Mouse (Mus musculus) midbrain, embryonic 14.5 days (tissue): ENCODE measurements around the gene Foxd3. TPM values are rescaled to one million over a fixed set of nuclear protein-coding genes. Genes with fewer than 3 reads are reported as not detected.

Experiments
- ATAC-seq: fragments of 200-750 bp; cut with Nextera tagmentation; 2 replicates; pipeline ENCODE4 v1.8.0; 2017; ENCODE audit warnings: moderate number of reproducible peaks, moderate library complexity; ENCODE audit not compliant: low FRiP score, low TSS enrichment
- DNase-seq: peaks from one replicate; pipeline ENCODE4 v3.0.0-alpha.2; 2015
- H3K27ac ChIP-seq: fragments of 300-500 bp; sonication (generic); replicated peaks from 2 replicates; pipeline ENCODE4 v1.5.1; 2014; ENCODE audit warnings: mild to moderate bottlenecking, low read depth, low read length, moderate library complexity
- H3K27me3 ChIP-seq: fragments of 300-500 bp; sonication (generic); 2 replicates; pipeline ENCODE4 v1.6.1; 2014; ENCODE audit warnings: low read length, control low read depth, mixed read lengths; ENCODE audit not compliant: control insufficient read depth, insufficient read depth
- H3K36me3 ChIP-seq: fragments of 300-500 bp; sonication (generic); 2 replicates; pipeline ENCODE4 v1.6.1; 2014; ENCODE audit warnings: low read length, control low read depth; ENCODE audit not compliant: control insufficient read depth, insufficient read depth
- H3K4me1 ChIP-seq: fragments of 300-500 bp; sonication (generic); 2 replicates; pipeline ENCODE4 v1.6.1; 2014; ENCODE audit warnings: mild to moderate bottlenecking, antibody characterized with exemption, low read length, control low read depth; ENCODE audit not compliant: control insufficient read depth, insufficient read depth
- H3K4me2 ChIP-seq: fragments of 300-500 bp; sonication (generic); 2 replicates; pipeline ENCODE4 v1.6.1; 2014; ENCODE audit warnings: mild to moderate bottlenecking, low read length, moderate library complexity
- H3K4me3 ChIP-seq: fragments of 300-500 bp; sonication (generic); replicated peaks from 2 replicates; pipeline ENCODE4 v1.5.1; 2014; ENCODE audit warnings: low read depth, low read length
- H3K9ac ChIP-seq: fragments of 300-500 bp; sonication (generic); replicated peaks from 2 replicates; pipeline ENCODE4 v1.6.1; 2014; ENCODE audit warnings: mild to moderate bottlenecking, low read length, moderate library complexity
- H3K9me3 ChIP-seq: fragments of 300-500 bp; sonication (generic); 2 replicates; pipeline ENCODE4 v1.6.1; 2016; ENCODE audit warnings: low read length, control low read depth, mixed read lengths; ENCODE audit not compliant: control insufficient read depth
- WGBS: fragments of 180-500 bp; shearing (Covaris S2); extraction: QIAGEN DNeasy Blood & Tissue Kit; methylation state at CpG from one replicate; pipeline ENCODE4 v1.1.7; 2014; 5-methylcytosine and 5-hydroxymethylcytosine counted together
- polyA plus RNA-seq: library from polyadenylated mRNA; unstranded; fragments of >200 nt; fragmentation: Nextera tagmentation; extraction: Ambion mirVana; gene quantifications from 2 replicates; pipeline ENCODE4 v1.2.1, GENCODE M21; 2014

Gene Foxd3
- polyA plus RNA-seq, 1 experiment from 2014 or later: 0.14 TPM

- H3K9ac ChIP-seq: no peak overlapping the region
- DNase-seq (no peak), ATAC-seq (no peak)
- H3K9me3 ChIP-seq: no peaks in the 10 kb centered on the region
- 25% methylated on average over 3 of the region's 3 CpGs for WGBS
- no peak overlapping the region for H3K27ac ChIP-seq
- no peaks in the 10 kb centered on the region for H3K4me1 ChIP-seq
- H3K4me3 ChIP-seq: no peak overlapping the region
- H3K27me3 ChIP-seq: peaks cover 24% of the 10 kb centered on the region; the same call in 1 of the 2 replicates
- H3K4me2 ChIP-seq: no peak overlapping the region
- H3K36me3 ChIP-seq: no peaks in the 10 kb centered on the region
Measured at GRCm38 (mm10) chr4:99641920-99642319, 14.2 kb upstream of the Foxd3 start.

DNA sequence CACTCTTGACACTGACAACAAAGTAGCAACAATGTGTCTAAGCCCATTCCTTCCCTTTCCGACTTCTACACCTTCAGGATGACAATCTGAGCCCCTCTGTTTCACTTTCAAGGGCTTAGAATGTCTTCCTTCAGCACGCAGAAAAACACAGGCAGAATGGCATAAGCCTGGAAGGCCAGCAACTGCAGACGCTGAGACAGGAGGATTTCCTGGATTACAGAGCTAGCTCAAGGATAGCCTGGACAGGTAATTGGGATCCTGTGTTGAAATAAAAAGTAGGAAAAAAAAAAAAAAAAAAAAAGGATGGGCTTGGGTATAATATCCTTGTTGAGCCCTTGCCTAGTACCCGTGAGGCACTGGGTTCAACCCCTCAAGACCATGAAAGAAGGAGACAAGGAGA, 10.5 kb upstream of the Foxd3 start:
- Histone ChIP-seq H3K9me3 (no peaks in the 10 kb centered on the region), H3K36me3 (no peaks in the 10 kb centered on the region), H3K4me2 (no peak overlapping the region), H3K27me3 (peaks cover 59% of the 10 kb centered on the region), H3K4me3 (no peak overlapping the region), H3K4me1 (no peaks in the 10 kb centered on the region), H3K9ac (no peak overlapping the region), H3K27ac (no peak overlapping the region)
- ATAC-seq (no peak), DNase-seq (no peak)
- 87% methylated on average over 4 of the region's 4 CpGs for WGBS

DNA sequence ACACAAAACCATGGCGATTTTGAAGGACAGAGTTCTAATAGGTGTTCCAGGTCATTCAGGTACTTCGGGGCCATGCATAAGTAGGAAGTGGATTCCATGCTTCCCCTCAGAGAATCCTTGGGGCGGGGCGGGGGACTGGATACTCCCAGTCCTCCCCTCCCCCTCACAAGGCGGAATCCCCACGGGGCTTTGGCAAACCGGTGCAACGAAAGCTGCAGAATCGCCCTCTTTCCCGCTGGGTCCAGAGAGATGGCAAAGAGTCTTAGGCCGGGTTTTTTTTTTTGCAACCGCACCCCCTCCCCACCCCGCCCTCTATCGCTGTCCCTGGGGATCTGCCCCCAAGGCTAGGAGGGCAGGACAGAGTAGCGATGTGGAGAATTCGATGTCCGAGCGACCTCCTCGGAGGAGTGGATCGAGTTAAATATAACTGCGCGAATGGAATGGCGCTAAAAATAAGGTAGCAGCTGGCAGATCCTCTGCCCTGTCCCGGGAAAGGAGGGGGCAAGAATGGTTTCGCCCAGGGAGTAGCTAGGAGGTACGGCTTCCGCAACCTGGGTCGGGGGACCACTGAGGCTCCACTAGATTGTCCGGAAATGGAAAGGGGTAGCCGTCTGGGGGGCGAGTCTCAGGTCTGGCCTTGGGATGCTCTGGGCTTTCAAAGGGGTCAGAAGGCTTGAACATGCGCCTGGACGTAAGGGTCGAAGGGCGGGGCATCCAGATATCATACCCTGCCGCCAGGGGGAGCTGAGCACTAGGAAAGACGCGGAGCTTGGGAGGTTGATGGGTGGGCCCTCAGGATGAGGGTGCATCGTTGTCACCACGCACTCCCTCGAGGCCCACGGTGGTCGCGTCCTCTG, 5.8 kb upstream of the Foxd3 start:
- no peak overlapping the region for H3K4me3 ChIP-seq
- H3K36me3 ChIP-seq: no peaks in the 10 kb centered on the region
- no peak overlapping the region for H3K4me2 ChIP-seq
- H3K27me3 ChIP-seq: peaks cover 88% of the 10 kb centered on the region
- DNase-seq (peak; percentile 39), ATAC-seq (no peak)
- H3K4me1 ChIP-seq: 0 out of 2 replicates have a peak, but pooled peaks cover 2% of the 10 kb centered on the region
- H3K9me3 ChIP-seq: no peaks in the 10 kb centered on the region
- H3K9ac ChIP-seq: no peak overlapping the region
- no peak overlapping the region for H3K27ac ChIP-seq
- 2% methylated on average over 44 of the region's 44 CpGs for WGBS

GRCm38 (mm10) chr4:99650945-99651690, 5.0 kb upstream of the Foxd3 start:
- H3K27ac ChIP-seq: no peak overlapping the region
- H3K9ac ChIP-seq: no peak overlapping the region
- H3K27me3 ChIP-seq: peaks cover 91% of the 10 kb centered on the region

GRCm38 (mm10) chr4:99651823-99652450, 4.2 kb upstream of the Foxd3 start:
- 0 out of 2 replicates have a peak, but pooled peaks cover 2% of the 10 kb centered on the region for H3K4me1 ChIP-seq
- peak; percentile 30 for DNase-seq
- 12% methylated on average over 10 of the region's 10 CpGs for WGBS
- ATAC-seq: no peak
- H3K36me3 ChIP-seq: no peaks in the 10 kb centered on the region
- no peak overlapping the region for H3K27ac ChIP-seq
- no peak overlapping the region for H3K9ac ChIP-seq
- H3K27me3 ChIP-seq: peaks cover 91% of the 10 kb centered on the region
- H3K9me3 ChIP-seq: no peaks in the 10 kb centered on the region
- no peak overlapping the region for H3K4me3 ChIP-seq
- H3K4me2 ChIP-seq: no peak overlapping the region

More at GRCm38 (mm10) chr4:99650945-99651690, 5.0 kb upstream of the Foxd3 start:
- H3K9me3 ChIP-seq: no peaks in the 10 kb centered on the region
- no peaks in the 10 kb centered on the region for H3K36me3 ChIP-seq
- 2% methylated on average over 59 of the region's 59 CpGs for WGBS
- H3K4me1 ChIP-seq: 0 out of 2 replicates have a peak, but pooled peaks cover 2% of the 10 kb centered on the region
- no peak; the same call in 1 of the 2 replicates for ATAC-seq
- H3K4me2 ChIP-seq: peak overlapping the region; percentile 35
- DNase-seq: peak; percentile 67
- H3K4me3 ChIP-seq: peak overlapping the region; percentile 13; the same call in 1 of the 2 replicates

- no peak overlapping the region for H3K4me3 ChIP-seq
Measured at GRCm38 (mm10) chr4:99652576-99653210, 3.4 kb upstream of the Foxd3 start.

DNA sequence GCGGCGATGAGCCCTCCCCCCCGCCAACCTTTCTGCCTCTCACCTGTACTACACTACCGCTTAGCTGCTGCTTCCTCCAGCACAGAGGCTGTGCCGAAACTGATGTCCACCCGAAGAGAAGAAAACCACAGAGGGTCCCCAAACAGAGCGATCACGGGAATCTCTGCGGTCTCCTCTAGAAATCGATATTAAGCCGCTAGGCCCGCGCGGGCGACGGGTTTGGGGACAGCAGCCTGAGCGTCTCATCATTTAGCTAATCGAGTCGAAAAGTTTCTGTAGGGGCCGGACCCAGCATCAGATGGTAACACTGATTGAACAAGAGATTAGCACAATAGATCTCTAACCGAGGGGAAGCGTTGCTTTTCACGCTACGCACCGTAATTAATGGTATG, 2.9 kb upstream of the Foxd3 start:
- Histone ChIP-seq H3K27ac (no peak overlapping the region), H3K9ac (no peak overlapping the region), H3K4me3 (no peak overlapping the region), H3K36me3 (no peaks in the 10 kb centered on the region), H3K27me3 (peaks cover 92% of the 10 kb centered on the region), H3K9me3 (no peaks in the 10 kb centered on the region), H3K4me1 (peaks cover 10% of the 10 kb centered on the region; the same call in 1 of the 2 replicates), H3K4me2 (no peak overlapping the region)
- under 1% methylated on average over 25 of the region's 25 CpGs for WGBS
- DNase-seq (peak; percentile 47), ATAC-seq (no peak)

More at GRCm38 (mm10) chr4:99652576-99653210, 3.4 kb upstream of the Foxd3 start:
- peaks cover 92% of the 10 kb centered on the region for H3K27me3 ChIP-seq
- no peak overlapping the region for H3K9ac ChIP-seq
- no peak for ATAC-seq
- no peak for DNase-seq
- peaks cover 9% of the 10 kb centered on the region; the same call in 1 of the 2 replicates for H3K4me1 ChIP-seq
- H3K4me2 ChIP-seq: no peak overlapping the region
- WGBS: 2% methylated on average over 19 of the region's 19 CpGs
- H3K27ac ChIP-seq: no peak overlapping the region
- H3K9me3 ChIP-seq: no peaks in the 10 kb centered on the region
- H3K36me3 ChIP-seq: no peaks in the 10 kb centered on the region

- peak; percentile 56 for DNase-seq
Measured at GRCm38 (mm10) chr4:99653608-99654221, 2.4 kb upstream of the Foxd3 start.

More at GRCm38 (mm10) chr4:99653608-99654221, 2.4 kb upstream of the Foxd3 start:
- no peak for ATAC-seq
- no peak overlapping the region for H3K27ac ChIP-seq
- peaks cover 10% of the 10 kb centered on the region; the same call in 1 of the 2 replicates for H3K4me1 ChIP-seq
- peaks cover 89% of the 10 kb centered on the region for H3K27me3 ChIP-seq
- no peaks in the 10 kb centered on the region for H3K36me3 ChIP-seq
- H3K4me2 ChIP-seq: no peak overlapping the region
- H3K9ac ChIP-seq: no peak overlapping the region
- 1% methylated on average over 36 of the region's 36 CpGs for WGBS
- H3K4me3 ChIP-seq: no peak overlapping the region
- no peaks in the 10 kb centered on the region for H3K9me3 ChIP-seq
